Mouse (Mus musculus): ENCODE data around the gene Hnrnpf. TPM values are rescaled to one million over a fixed set of nuclear protein-coding genes. Genes with fewer than 3 reads are reported as not detected.
A peak's percentile ranks its signal among the peaks of the same experiment; 100 is the strongest.

Gene Hnrnpf
- polyA plus RNA-seq, 1 experiment, result 502 TPM

DNA sequence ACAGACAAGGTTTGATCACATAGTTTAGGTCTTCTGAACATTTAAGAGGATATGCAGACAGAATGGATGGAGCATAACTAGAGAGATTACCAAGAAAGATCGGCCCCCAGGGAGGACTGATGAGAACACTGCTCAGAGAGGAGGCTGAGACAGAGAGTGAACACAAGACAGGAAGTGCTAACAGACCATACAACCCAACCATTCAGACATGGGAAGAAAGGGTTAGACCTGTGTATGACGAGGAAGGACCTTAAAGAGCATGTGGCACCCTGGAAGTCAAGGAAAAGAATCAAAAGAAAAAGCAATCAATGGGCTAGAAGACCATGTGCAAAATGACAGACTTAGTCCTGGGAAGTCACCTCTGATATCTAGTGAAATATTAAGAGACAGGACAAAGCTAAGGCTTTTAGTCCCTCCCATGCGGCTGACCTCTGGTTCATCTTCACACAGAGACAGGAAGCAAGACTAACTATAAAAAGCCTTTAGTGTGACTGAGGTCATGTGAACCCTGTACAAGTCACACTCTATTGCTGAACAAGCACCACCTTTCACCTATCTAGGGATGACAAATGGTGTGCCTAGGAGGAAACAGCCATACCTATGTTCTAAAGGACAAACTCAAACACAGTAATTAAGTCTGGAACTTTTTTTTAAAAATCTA lies 25.4 kb upstream of the Hnrnpf start:
- Histone ChIP-seq H3K4me3 (ENCODE audit: insufficient read depth, low read depth, low read length) (no peak overlapping the region), H3K27ac (ENCODE audit: insufficient read depth, low read depth, low read length) (no peak overlapping the region), H3K4me1 (ENCODE audit: control insufficient read depth, insufficient read depth, low read length) (no peaks in the 10 kb centered on the region)
- 76% methylated on average over 3 of the region's 3 CpGs for WGBS
- TF ChIP-seq CTCF (IDR thresholded peaks at IDR 0.05; ENCODE audit: insufficient read depth, low read depth, low read length) (no peak), POLR2A (IDR thresholded peaks at IDR 0.05; ENCODE audit: insufficient read depth, low read depth, low read length) (no peak)

DNA sequence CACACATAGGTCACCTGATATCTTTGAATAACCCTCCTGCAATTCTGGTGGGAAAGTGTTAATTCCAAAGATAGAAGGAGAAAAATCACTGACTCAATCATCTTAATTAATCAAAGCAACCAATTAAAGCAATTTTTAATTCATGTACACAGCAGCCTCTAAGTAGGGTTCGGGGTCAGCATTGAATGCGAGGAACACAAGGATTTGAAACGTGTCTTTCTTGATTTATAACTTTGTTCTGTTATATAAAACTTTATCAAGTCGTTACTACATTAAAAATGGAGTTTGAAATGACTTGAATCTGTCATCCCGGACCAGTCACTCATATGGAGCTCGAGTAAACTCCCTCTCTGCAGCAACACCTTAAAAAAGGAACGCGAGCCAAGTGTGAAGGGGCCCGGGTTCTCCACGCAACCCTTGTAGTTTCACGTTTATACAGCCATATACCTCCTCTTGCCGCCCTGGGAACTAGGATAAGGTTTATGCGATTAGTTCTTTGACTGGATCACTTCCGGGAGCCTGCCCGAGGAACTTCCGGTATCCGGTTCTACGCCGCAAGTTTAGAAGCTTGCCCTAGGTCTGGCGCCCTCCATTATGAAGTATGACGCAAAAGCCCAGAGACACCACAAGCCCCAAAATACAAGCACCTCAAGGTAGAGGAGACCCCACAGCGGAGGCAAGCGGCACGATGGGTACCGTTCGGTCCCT lies 21.3 kb upstream of the Hnrnpf start:
- Histone ChIP-seq H3K4me1 (ENCODE audit: control insufficient read depth, insufficient read depth, low read length) (no peaks in the 10 kb centered on the region), H3K4me3 (ENCODE audit: insufficient read depth, low read depth, low read length) (peak overlapping the region; percentile 73), H3K27ac (ENCODE audit: insufficient read depth, low read depth, low read length) (peak overlapping the region; percentile 98)
- TF ChIP-seq CTCF (IDR thresholded peaks at IDR 0.05; ENCODE audit: insufficient read depth, low read depth, low read length), result no peak
- TF ChIP-seq POLR2A (IDR thresholded peaks at IDR 0.05; ENCODE audit: insufficient read depth, low read depth, low read length), result no peak
- WGBS, result 12% methylated on average over 26 of the region's 26 CpGs

DNA sequence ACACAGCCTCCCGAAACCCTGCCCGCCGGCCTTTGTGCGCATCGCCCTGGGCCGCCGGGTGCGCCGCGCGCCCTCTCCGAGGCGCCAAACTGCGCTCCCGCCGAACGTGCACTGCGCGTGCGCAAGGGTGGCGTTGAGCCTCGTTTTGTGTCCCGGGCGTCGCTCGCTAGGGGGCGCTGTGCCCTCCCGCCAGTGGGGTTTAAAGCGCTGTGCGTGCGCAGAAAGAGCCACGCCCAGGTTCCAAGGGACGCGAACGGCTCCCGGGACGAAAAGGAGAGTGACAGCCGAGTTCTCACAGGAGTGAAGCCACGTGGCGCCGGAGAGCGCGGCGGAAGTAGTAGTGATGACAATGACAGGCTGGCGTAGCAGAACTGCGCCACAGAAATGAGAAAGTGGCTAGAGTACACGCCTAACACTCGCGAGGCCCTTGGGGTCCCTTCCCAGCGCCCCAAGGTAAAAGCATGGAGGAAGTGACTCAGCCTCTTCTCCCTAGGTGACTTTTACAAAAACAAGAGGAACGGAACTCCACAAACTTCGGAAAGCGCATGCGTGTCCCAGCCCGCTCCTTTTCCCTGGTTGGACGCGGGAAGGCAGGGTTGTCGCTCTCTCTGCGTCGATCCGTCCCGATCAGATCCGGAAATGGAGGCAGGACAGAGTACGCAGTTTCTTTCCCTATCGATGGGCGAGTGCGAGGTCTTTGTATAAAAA lies 20.6 kb upstream of the Hnrnpf start:
- Histone ChIP-seq H3K27ac (ENCODE audit: insufficient read depth, low read depth, low read length) (peak overlapping the region; percentile 98), H3K4me3 (ENCODE audit: insufficient read depth, low read depth, low read length) (peak overlapping the region; percentile 73), H3K4me1 (ENCODE audit: control insufficient read depth, insufficient read depth, low read length) (no peaks in the 10 kb centered on the region)
- TF ChIP-seq POLR2A (IDR thresholded peaks at IDR 0.05; ENCODE audit: insufficient read depth, low read depth, low read length) (peak; percentile 91), CTCF (IDR thresholded peaks at IDR 0.05; ENCODE audit: insufficient read depth, low read depth, low read length) (peak; percentile 96)
- WGBS, result under 1% methylated on average over 67 of the region's 67 CpGs

DNA sequence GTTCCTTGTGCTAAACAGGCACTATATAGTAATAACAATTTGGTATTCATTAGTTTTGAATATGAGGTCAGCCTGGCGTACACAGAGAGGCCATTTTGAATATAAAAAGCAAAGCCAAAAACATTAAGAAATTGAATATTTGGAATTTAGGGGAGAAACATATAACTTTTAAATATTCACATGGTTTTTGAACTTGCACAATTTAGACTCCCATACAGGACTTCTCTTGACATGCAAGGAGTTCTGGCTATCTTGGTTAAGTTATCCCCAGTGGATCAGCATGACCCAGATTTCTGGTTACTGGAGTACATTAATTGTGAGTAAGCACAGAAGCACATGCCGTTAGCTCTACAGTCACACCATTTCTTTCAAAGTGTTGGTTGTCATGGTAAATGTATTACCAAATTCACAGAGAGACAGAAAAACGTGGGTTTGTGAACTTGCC lies 19.7 kb upstream of the Hnrnpf start:
- 8% methylated on average over 3 of the region's 3 CpGs for WGBS
- H3K4me1 ChIP-seq (ENCODE audit: control insufficient read depth, insufficient read depth, low read length), result no peaks in the 10 kb centered on the region
- TF ChIP-seq CTCF (IDR thresholded peaks at IDR 0.05; ENCODE audit: insufficient read depth, low read depth, low read length) (no peak), POLR2A (IDR thresholded peaks at IDR 0.05; ENCODE audit: insufficient read depth, low read depth, low read length) (no peak)
- no peak overlapping the region for H3K4me3 ChIP-seq (ENCODE audit: insufficient read depth, low read depth, low read length)
- no peak overlapping the region for H3K27ac ChIP-seq (ENCODE audit: insufficient read depth, low read depth, low read length)

DNA sequence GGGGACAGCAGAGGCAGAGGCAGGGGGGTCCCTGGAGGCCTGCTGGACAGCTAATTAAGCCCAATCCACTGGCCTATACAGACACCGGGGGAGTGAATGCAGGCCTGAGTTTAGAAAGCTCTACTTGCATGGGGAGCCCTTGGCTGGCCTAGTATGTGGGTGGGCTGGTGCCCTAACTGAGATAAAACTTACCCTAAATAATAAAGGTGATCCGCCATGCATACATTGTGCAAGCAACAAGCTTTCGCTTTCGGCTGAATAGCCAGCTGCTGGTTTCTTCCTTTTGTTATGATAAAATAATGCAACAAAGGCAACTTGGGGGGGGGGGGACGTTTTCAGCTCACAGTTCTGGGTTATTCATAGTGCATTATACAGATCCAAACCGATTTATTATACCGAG lies 18.9 kb upstream of the Hnrnpf start:
- WGBS, result 60% methylated on average over 7 of the region's 7 CpGs
- Histone ChIP-seq H3K4me3 (ENCODE audit: insufficient read depth, low read depth, low read length) (no peak overlapping the region), H3K27ac (ENCODE audit: insufficient read depth, low read depth, low read length) (no peak overlapping the region), H3K4me1 (ENCODE audit: control insufficient read depth, insufficient read depth, low read length) (no peaks in the 10 kb centered on the region)
- TF ChIP-seq CTCF (IDR thresholded peaks at IDR 0.05; ENCODE audit: insufficient read depth, low read depth, low read length), result no peak
- TF ChIP-seq POLR2A (IDR thresholded peaks at IDR 0.05; ENCODE audit: insufficient read depth, low read depth, low read length), result no peak

DNA sequence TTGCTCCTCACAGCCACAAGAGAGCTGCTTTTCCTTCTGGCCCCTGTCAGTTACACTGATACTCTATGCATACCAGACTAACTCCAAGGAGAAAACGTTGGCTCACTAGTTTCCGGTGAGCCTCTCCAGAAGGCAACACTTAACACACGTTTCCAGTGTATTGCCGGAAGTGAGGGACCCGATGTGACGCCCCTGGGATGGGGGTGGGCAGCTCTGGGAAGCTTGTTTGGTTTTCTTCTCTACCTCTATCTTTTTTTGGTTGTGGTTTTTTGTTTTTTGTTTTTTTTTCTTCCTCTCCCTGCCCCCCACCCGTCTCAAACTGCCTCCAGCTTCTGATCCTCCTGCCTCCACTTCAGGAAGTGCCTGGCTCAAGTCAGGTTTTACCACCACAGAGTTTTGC lies 18.1 kb upstream of the Hnrnpf start:
- Histone ChIP-seq H3K4me1 (ENCODE audit: control insufficient read depth, insufficient read depth, low read length) (no peaks in the 10 kb centered on the region), H3K27ac (ENCODE audit: insufficient read depth, low read depth, low read length) (no peak overlapping the region), H3K4me3 (ENCODE audit: insufficient read depth, low read depth, low read length) (no peak overlapping the region)
- TF ChIP-seq POLR2A (IDR thresholded peaks at IDR 0.05; ENCODE audit: insufficient read depth, low read depth, low read length), result no peak
- TF ChIP-seq CTCF (IDR thresholded peaks at IDR 0.05; ENCODE audit: insufficient read depth, low read depth, low read length), result no peak
- WGBS, result 83% methylated on average over 7 of the region's 7 CpGs

DNA sequence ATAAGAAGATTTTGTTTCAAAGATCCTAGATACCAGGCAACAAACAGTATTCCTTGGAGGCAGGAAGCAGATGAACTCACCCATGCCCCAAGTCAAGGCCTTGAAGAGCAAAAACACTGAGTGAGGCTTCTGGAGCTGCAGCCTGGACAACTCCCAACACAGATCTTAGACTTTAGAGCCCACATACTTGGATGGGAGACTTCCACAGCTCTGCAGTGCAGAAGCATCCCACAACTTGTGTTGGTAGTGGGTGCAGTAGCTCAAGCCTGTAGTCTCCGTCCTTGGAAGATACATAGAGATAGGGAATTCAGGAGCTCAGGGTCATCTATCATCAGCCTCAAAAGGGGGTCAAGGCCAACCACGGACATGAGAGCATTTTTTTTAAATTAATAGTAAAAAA lies 14.2 kb upstream of the Hnrnpf start:
- Histone ChIP-seq H3K4me1 (ENCODE audit: control insufficient read depth, insufficient read depth, low read length) (peaks cover 4% of the 10 kb centered on the region; the same call in 1 of the 2 replicates), H3K4me3 (ENCODE audit: insufficient read depth, low read depth, low read length) (no peak overlapping the region), H3K27ac (ENCODE audit: insufficient read depth, low read depth, low read length) (no peak overlapping the region)
- WGBS, result 89% methylated on average over 2 of the region's 2 CpGs
- TF ChIP-seq CTCF (IDR thresholded peaks at IDR 0.05; ENCODE audit: insufficient read depth, low read depth, low read length) (no peak), POLR2A (IDR thresholded peaks at IDR 0.05; ENCODE audit: insufficient read depth, low read depth, low read length) (no peak)

DNA sequence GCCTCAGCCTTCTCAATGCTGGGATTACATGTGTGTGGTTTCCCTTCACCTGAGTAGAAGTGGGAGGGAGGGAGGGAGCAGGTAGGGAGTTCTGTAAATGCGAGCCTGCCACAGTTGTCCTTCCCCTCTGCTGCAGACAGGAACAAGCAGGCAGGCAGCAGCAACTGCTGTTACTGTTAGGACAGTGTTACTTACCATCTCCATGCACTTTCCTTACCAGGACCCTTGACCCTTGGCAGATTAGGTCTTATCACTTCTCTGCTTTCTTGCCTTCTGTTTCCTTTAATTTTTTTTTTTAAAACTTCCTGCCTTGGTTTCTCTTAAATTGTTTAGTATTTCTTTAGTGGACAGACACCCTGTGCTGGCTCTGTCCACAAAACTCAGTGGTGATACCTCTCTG lies 12.1 kb upstream of the Hnrnpf start:
- Histone ChIP-seq H3K4me3 (ENCODE audit: insufficient read depth, low read depth, low read length) (no peak overlapping the region), H3K4me1 (ENCODE audit: control insufficient read depth, insufficient read depth, low read length) (peaks cover 4% of the 10 kb centered on the region; the same call in 1 of the 2 replicates), H3K27ac (ENCODE audit: insufficient read depth, low read depth, low read length) (no peak overlapping the region)
- TF ChIP-seq POLR2A (IDR thresholded peaks at IDR 0.05; ENCODE audit: insufficient read depth, low read depth, low read length) (no peak), CTCF (IDR thresholded peaks at IDR 0.05; ENCODE audit: insufficient read depth, low read depth, low read length) (no peak)
- 76% methylated on average over 1 of the region's 1 CpGs for WGBS

DNA sequence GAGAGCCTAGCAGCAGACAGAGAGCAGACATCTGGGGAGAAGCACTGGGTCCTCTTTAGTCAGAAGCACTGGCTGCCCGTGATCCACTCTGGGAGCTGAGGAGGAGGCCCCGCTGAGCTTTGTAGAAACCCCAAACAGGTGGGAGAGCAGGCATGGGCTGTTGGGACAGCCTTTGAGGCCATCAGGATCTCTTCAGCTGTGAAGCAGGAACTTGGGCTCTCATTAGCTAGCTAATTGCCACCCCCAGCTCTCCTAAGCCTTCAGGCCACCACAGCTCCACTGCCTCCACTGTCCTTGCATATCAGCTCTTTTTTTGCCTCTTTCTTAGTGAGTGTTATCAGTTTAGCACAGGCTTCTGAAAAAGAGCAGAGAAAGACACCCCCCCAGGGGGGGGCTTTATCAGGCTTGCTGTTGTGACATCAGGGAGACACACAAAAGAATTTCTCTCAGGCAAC lies 11.5 kb upstream of the Hnrnpf start:
- TF ChIP-seq CTCF (IDR thresholded peaks at IDR 0.05; ENCODE audit: insufficient read depth, low read depth, low read length), result no peak
- TF ChIP-seq POLR2A (IDR thresholded peaks at IDR 0.05; ENCODE audit: insufficient read depth, low read depth, low read length), result no peak
- peaks cover 4% of the 10 kb centered on the region; the same call in 1 of the 2 replicates for H3K4me1 ChIP-seq (ENCODE audit: control insufficient read depth, insufficient read depth, low read length)
- no peak overlapping the region for H3K4me3 ChIP-seq (ENCODE audit: insufficient read depth, low read depth, low read length)
- WGBS, result 70% methylated on average over 2 of the region's 2 CpGs
- no peak overlapping the region for H3K27ac ChIP-seq (ENCODE audit: insufficient read depth, low read depth, low read length)

All from olfactory bulb, adult 2 months (tissue).